Mouse (Mus musculus): ENCODE data around the gene Trpm1.

The Trpm1 gene

DNA sequence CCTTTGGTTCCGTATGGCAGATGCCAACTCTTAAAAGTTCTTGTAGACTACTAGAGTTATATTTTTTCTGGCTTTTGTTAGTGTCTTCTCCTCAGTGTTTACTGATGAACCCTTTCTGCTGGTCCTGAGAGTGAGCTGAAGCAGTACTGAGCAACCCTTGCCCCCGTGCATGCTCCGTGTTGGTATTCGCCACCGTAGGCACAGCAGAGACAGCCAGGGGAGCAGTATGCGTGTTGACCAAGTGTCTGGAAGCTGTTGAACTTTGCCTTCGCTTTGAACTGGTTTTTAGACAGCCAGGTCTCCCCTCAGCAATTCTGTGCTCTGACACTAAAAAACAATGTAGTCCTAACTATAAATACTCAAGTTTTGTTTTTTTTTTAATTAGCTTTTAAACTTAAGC is 135.8 kb downstream of the Trpm1 start:
- no peak for DNase-seq (ENCODE audit: low spot score in 2 of 2)

GRCm38 (mm10) chr7:64290431-64290830 is 136.8 kb downstream of the Trpm1 start:
- no peak for DNase-seq (ENCODE audit: low spot score in 2 of 2)

GRCm38 (mm10) chr7:64291722-64292121 is 138.1 kb downstream of the Trpm1 start:
- peak in 1 of 2 experiments; percentile 36 for DNase-seq (ENCODE audit: low spot score in 2 of 2)

- DNase-seq (ENCODE audit: low spot score in 2 of 2), result no peak
Observed at GRCm38 (mm10) chr7:64296286-64297010, 142.8 kb downstream of the Trpm1 start.

GRCm38 (mm10) chr7:64310241-64310640 is 156.6 kb downstream of the Trpm1 start:
- no peak for DNase-seq (ENCODE audit: low spot score in 2 of 2)

DNA sequence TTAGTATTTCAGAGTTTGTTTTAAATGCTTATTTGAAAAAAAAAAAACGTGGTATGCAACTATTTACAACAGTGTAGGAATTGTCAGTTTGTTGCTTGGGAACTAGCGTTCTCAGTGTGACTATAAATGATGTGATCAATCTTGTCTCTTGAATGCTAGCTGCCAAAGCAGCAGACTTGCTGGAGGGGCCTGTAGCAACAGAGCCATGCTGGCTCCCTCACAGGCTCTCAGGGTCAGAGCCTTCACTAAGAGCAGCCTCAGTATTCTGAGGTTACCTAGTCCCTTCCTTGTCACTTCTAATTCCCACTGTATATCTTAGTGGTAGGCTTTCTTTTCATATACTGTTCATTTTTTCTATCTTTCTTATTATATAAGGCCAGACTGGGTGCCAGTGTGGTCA is 157.1 kb downstream of the Trpm1 start:
- DNase-seq (ENCODE audit: low spot score in 2 of 2), result no peak

- DNase-seq (ENCODE audit: low spot score in 2 of 2), result no peak
Observed at GRCm38 (mm10) chr7:64312811-64313210, 159.2 kb downstream of the Trpm1 start.

Data from frontal cortex, postnatal 36 days (tissue).